Mouse (Mus musculus) embryonic facial prominence, embryonic 15.5 days (tissue): ENCODE data around the gene Asb11. TPM values are rescaled to one million over a fixed set of nuclear protein-coding genes. Genes with fewer than 3 reads are reported as not detected.

ENCODE experiments used
- polyA plus RNA-seq: library from polyadenylated mRNA; unstranded; fragments of >200 nt; fragmentation: Nextera tagmentation; extraction: Ambion mirVana; gene quantifications from 2 replicates; pipeline ENCODE4 v1.2.1, GENCODE M21; 2015

Gene Asb11
- polyA plus RNA-seq, 1 experiment from 2014 or later = not detected

Other genes starting within 250 kb of the Asb11 start
- 1.1 and 1.6 TPM in 2 replicates for gene Bmx, start 178.8 kb upstream of the Asb11 start, polyA plus RNA-seq
- gene Pir, start 167.6 kb upstream of the Asb11 start, polyA plus RNA-seq = 14.9 and 18.8 TPM in 2 replicates
- gene Vegfd, start 63.6 kb upstream of the Asb11 start, polyA plus RNA-seq = 7.8 and 8.7 TPM in 2 replicates
- 11.9 and 12.7 TPM in 2 replicates for gene Piga, start 17.2 kb upstream of the Asb11 start, polyA plus RNA-seq
- gene Asb9, start 69.3 kb downstream of the Asb11 start, polyA plus RNA-seq = 0.71 and 0.77 TPM in 2 replicates